Mouse (Mus musculus): ENCODE measurements around the gene Osgep.

- TF ChIP-seq CTCF (IDR thresholded peaks at IDR 0.05) (peak; percentile 60), POLR2A (IDR thresholded peaks at IDR 0.05; ENCODE audit: insufficient read depth, low read depth, low read length) (no peak)
Measured at GRCm38 (mm10) chr14:50903973-50904827, 20.5 kb downstream of the Osgep start.
